Mouse (Mus musculus): ENCODE data around the gene Slit3. TPM values are rescaled to one million over a fixed set of nuclear protein-coding genes. Genes with fewer than 3 reads are reported as not detected.

The Slit3 gene
- total RNA-seq, 2 experiments from 2014 or later = 98.5 to 98.8 TPM

GRCm38 (mm10) chr11:35389341-35389740 is 268.3 kb downstream of the Slit3 start:
- no peak for DNase-seq (ENCODE audit: low spot score in 2 of 2)

DNA sequence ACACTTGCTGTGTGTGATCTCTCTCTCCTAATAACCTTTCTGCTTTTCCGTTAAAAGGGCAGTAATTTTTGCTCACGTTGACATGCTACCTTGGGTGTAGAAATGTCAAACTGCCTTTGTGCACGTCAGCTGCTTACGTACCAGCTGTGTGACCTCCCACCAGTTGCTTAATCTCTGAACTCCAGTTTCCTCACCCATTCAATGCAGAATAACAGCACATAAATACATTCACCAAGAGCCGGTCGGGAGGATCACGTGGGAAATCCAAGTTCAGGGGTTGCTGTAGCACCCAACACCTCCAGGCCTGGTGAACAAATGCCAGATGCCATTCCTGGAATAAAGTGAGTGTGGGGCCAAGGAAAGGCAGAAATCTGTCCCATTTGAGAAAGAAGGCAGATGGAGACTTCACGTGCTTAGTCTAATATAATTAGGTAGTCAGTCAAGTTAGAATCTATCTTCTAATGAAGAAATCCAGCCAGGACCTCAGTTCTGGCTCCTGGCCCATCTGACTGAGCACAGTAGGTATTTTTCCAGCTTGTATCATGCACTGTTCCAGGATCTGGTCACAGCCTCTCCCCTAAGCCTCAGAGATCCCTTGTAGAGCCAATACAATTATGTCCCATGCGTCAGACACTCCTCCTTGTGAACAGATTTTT is 268.9 kb downstream of the Slit3 start:
- DNase-seq (ENCODE audit: low spot score in 2 of 2) = no peak

DNA sequence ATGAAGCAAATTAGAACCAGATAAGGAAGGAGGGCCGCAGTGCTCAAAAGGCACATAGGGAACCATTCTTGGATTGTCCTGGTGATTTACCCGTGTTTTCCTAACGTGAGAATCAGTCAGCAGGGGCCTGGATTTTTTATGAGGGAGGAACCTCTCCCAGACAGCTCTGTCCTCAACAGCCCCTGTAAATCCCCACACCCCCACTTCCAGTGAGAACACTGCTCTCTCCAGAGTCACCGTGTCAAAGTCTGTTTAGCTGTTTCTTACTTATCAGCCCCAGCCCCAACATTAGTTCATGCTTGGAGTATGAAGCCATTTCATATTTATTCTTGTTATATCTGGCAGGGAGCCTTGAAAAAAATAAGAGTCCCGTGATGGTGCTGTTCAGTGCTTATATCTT is 272.8 kb downstream of the Slit3 start:
- DNase-seq (ENCODE audit: low spot score in 2 of 2) = no peak

DNA sequence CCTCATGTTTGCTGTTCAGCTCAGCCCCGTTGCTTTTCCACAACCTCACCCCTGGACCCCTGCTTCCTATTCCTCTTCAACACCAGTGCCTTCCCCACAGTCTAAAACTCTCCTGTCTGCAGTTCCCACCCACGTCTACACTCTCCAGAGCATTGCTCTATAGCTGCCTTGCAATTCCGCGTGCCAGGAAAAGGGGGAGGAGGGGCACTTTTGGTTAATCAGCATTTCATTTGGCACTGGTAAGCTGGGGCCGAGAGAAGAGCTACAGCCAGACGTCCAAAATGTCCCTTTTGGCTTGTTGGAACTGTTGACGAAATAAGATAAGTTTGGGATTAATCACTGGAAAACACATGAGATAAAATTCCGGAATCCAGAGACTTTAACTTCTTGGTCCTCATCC is 274.4 kb downstream of the Slit3 start:
- DNase-seq (ENCODE audit: low spot score in 2 of 2) = no peak

DNA sequence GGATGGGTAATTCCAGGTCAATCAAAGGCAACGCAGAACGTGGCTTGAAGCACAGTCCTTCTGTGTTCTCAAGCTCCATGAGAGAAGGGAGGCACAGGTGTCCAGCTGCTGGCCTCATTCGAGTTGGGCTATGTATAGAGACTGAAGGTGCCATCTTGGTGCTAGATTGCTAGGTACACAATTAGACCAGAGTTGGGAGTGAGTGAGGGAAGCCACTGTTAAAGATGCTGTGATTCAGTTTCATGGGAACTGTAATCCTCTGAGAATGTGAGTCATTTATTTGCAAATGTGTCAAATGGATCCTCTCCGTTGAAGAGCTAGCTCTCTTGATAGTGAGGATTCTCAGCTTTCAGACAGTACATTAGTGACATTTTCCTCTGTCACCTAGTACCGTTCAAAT is 277.3 kb downstream of the Slit3 start:
- no peak for DNase-seq (ENCODE audit: low spot score in 2 of 2)

DNA sequence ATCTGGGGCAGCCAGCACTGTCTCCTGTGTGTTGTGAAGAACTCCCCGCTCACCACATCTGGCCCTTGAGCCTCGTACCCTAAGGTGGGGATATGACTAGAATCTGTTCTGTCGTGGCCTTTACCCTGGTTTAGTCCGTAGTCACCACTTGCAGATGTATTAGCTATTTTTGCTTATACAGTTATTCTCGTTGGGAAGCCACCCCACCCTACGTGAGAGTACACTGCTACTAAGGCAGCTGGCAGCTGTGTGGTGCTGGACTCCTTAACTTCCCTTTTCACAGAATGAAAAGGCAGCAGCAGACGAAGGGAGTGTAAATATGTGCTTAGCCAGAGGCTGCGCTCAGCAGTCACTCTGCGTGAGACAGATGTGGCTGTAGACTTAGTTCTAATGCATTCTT is 282.5 kb downstream of the Slit3 start:
- DNase-seq (ENCODE audit: low spot score in 2 of 2) = no peak

- no peak for DNase-seq (ENCODE audit: low spot score in 2 of 2)
Observed at GRCm38 (mm10) chr11:35406045-35406444, 285.0 kb downstream of the Slit3 start.

DNA sequence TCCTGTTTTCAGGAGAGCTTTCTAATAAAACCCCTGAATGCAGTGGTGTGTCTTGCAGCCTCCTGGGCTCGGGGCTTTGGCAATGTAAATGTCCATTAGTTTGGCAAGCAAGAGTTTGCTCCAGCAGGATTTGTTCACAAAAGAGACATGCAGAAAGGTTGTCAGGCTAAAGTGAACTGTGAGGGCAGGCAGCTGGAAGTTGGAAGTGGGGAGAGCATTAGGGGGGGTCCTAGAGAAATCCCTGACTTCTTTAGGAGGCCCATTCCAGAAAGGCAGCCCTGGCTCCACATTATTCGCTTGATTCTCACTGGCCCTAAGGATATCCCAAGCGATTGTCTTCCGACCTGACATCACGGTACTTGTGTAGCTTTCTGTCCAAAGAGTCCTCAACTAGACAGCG is 285.5 kb downstream of the Slit3 start:
- DNase-seq (ENCODE audit: low spot score in 2 of 2) = no peak

GRCm38 (mm10) chr11:35407341-35408154 is 286.5 kb downstream of the Slit3 start:
- DNase-seq (ENCODE audit: low spot score in 2 of 2) = peak; percentile 68 to 76

DNA sequence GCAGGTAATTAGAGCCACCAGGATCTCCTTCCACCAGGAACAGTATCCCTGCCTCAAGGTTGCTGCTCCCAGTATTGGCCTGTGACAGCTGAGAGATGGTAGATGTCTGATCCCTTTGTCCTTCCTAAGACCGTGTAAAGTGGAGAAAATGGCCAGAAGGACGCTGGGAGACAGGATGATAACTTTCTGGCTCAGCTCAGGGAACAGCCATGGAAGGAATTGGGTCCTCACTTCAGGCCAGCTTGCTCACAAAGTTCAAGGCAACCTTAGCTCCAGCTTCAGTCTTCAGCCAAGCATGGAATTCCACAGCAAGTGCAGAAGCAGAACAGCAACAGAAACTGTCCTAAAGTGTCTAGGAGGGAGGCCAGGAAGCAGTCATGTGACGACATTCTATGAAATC is 289.4 kb downstream of the Slit3 start:
- no peak for DNase-seq (ENCODE audit: low spot score in 2 of 2)

DNA sequence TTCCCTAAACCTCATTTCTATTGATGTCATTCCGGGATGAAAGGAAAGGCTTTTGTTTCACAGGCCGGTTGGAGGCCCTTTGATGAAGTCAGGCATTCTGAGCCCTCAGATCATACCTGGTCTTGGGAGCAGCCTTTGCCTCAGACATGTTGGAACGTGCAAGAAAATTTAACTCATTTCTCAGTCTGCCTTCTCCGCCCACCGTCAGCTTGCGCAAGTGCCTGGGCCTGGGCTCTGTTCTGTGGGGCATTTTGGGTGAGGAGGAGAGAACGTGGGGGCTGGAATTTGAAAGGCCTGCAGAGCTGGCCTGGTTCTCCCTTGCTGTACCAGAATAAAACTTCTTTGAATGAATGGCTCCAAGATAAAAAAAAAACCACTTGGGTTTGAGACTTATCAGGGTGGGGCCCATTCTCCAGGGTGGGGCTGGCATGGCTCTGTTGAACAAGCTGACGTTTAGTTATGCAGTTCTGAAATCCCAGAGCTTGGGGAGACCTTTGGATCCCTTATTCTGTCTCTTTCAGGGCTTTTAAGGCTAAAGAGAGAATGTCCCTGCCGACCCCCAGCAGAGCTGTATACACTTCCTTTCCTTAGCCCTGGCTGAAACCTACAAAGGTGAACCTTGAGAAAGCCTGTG is 294.9 kb downstream of the Slit3 start:
- no peak for DNase-seq (ENCODE audit: low spot score in 2 of 2)

DNA sequence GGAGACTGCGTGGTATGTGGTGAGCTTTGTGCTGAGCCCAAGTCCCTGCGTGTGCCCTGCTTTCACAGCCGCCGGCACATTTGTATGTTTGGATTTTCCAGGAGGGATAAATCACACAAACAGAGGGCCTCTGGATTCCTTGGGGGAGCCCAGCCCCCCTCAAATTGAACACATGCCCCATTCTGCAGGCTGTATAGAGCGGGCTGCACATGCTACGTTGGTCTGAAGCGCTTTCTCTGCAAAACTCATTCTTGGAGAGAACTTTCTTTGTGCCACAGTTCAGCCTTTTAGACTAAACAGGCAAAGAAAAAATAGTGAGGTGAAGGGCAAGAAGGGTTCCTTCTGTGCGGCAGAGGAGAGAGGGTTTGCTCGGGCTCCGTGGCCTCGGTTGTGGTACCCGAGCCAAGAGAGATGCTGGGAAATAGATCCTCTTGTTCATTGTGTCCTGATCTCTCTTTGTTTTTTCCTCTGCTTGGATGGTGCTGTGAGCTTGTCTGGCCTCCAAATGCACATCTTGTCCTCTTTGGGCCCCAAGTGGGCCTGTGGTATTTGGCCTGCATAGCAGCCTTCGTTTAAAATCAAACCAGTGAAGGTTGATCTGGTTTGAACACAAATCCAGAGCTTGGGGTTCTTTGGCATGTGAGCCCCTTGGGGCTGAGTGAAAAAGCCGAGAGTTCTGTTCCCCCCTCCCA is 295.5 kb downstream of the Slit3 start:
- DNase-seq (ENCODE audit: low spot score in 2 of 2) = no peak

GRCm38 (mm10) chr11:35417911-35418552 is 297.0 kb downstream of the Slit3 start:
- no peak for DNase-seq (ENCODE audit: low spot score in 2 of 2)

DNA sequence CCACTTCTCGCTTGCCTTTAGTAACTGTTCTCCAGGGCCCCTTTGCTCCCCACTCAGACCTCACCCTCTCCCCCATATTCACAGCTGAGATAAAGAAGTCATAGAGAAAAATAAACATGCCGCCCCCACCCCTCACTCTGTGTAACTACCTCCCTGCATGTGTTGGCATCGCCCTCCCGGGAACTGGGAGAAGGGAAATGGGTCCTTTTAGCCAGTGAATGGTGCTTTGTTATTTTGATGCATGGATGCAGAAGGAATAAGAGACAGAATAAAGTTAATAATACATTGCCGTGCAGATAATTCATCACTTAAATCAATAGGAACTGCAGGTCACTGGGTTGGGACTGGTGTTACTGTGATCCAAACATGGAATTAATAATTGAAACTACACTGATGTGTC is 298.0 kb downstream of the Slit3 start:
- no peak for DNase-seq (ENCODE audit: low spot score in 2 of 2)

- no peak for DNase-seq (ENCODE audit: low spot score in 2 of 2)
Observed at GRCm38 (mm10) chr11:35421728-35422127, 300.7 kb downstream of the Slit3 start.

- DNase-seq (ENCODE audit: low spot score in 2 of 2) = no peak
Observed at GRCm38 (mm10) chr11:35428036-35428435, 307.0 kb downstream of the Slit3 start.

GRCm38 (mm10) chr11:35431130-35431529 is 310.1 kb downstream of the Slit3 start:
- DNase-seq (ENCODE audit: low spot score in 2 of 2) = no peak

- no peak for DNase-seq (ENCODE audit: low spot score in 2 of 2)
Observed at GRCm38 (mm10) chr11:35437510-35437909, 316.5 kb downstream of the Slit3 start.

GRCm38 (mm10) chr11:35440186-35440585 is 319.2 kb downstream of the Slit3 start:
- peak; percentile 28 to 45 for DNase-seq (ENCODE audit: low spot score in 2 of 2)

DNA sequence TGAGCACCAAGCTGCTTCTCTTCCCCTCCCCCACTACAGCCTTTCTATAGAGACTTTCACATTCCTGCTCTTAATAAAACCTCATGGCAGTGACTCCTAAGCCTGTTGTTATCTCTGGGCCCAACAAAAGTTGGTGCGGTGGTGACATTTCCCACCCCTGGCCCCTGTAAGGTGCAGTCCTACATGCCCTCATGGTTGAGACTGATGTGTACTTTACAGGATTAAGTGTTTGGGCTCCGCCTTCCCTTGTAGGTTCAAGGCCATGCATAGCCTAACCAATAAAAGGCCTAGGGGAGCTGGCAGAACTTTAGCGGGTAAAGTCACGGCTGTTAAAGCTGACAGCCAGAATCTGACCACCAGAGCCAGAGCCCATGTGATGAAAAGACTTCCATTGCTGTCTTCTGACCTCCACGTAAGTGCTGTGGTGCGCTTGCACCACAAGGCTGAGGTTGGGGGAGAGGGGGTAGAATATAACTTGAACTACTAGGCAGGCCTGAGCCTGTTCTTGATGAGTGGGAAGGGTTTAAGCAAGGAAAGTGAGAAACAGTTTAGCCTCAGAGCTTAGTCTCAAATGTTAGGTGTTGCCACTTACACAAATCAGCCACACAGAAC is 323.6 kb downstream of the Slit3 start:
- no peak for DNase-seq (ENCODE audit: low spot score in 2 of 2)

DNA sequence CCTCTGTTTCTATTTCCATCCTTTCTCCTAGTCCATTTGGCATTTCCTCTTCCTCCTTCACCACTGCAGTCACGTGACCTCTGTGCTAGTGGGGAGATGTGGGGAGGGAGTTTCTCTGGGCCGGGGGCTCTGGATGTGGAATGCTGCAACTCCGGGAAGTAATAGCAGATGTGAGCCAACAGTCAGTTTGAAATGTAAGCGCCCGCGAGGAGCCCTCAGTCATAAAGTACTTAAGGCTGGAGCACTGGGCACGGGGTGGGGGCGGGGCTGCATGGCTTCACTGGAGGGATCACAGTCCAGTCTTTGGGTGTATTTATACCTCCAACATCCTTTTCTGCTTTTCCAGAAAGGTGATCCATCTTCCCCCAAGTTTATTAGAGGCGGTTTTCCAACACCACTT is 326.9 kb downstream of the Slit3 start:
- no peak for DNase-seq (ENCODE audit: low spot score in 2 of 2)
